Mouse (Mus musculus): ENCODE results near the gene Gpn1. TPM values are rescaled to one million over a fixed set of nuclear protein-coding genes. Genes with fewer than 3 reads are reported as not detected.

Gpn1 gene
- polyA plus RNA-seq (2014; fragmentation: Illumina TruSeq; extraction: RNeasy Lipid Tissue Mini Kit (QIAGEN cat#74804); ENCODE audit: low replicate concordance) = 10.0 TPM

DNA sequence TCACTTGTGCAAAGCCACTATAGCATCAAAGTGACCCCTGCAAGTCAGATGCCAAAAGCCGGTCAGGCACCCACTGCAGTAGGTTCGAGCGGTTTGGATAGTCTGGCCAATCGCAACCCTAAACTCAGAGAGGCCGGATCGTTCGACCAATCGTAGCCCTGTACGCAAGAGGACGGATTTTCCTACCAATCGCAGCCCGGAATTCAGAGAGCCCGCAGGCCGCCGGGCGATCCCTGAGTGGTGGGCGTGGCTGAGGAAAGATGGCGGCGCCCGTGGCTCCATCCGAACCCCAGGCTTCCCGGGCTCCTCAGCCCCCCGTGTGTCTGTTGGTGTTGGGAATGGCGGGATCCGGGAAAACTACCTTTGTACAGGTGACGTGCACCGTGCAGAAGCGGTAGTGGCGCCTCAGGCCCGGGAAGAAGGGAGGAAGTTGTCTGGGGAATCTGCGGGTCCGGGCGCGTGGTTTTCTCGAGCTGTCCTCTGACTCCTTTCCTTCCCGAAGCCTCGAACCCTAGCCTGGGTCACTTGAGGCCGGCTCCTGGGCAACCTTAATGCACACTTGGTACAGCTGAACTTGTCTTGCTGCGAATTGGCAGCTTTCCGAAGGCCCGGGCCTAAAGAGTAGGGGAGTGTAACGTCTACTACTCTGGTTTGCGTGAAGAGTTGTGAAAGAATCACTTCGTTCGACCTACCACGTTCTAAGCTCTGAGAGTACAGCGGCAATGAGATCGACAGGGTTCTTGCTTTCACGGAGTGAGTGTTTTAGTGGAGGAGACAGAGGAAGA, at the start of gene Gpn1:
Gene Gpn1 (plus strand): TSS at position 229 of the 785 bp plus-strand sequence.

GRCm38 (mm10) chr5:31451878-31452561, 42.5 kb upstream of the Gpn1 start, which contains the start of gene Zfp512:
Zfp512 (plus strand) TSS chr5:31452431.

GRCm38 (mm10) chr5:31485440-31485839, 9.1 kb upstream of the Gpn1 start, which contains the start of gene 4930548H24Rik:
4930548H24Rik (plus strand) TSS chr5:31485740.

GRCm38 (mm10) chr5:31526354-31527116, 32.0 kb downstream of the Gpn1 start, which contains the start of gene Slc4a1ap:
Slc4a1ap (plus strand) TSS chr5:31526995.

GRCm38 (mm10) chr5:31527707-31528106, 33.2 kb downstream of the Gpn1 start, which contains the start of gene Supt7l:
Supt7l (minus strand) TSS chr5:31527807.

Other genes with a start within 250 kb of the Gpn1 start
- gene Krtcap3, start 243.1 kb upstream of the Gpn1 start, polyA plus RNA-seq (2014; fragmentation: Illumina TruSeq; extraction: RNeasy Lipid Tissue Mini Kit (QIAGEN cat#74804); ENCODE audit: low replicate concordance) = 1.6 TPM
- 3.9 TPM for gene Ift172, start 203.6 kb upstream of the Gpn1 start, polyA plus RNA-seq (2014; fragmentation: Illumina TruSeq; extraction: RNeasy Lipid Tissue Mini Kit (QIAGEN cat#74804); ENCODE audit: low replicate concordance)
- 0.93 TPM for gene Fndc4, start 198.7 kb upstream of the Gpn1 start, polyA plus RNA-seq (2014; fragmentation: Illumina TruSeq; extraction: RNeasy Lipid Tissue Mini Kit (QIAGEN cat#74804); ENCODE audit: low replicate concordance)
- gene Gckr, start 197.3 kb upstream of the Gpn1 start, polyA plus RNA-seq (2014; fragmentation: Illumina TruSeq; extraction: RNeasy Lipid Tissue Mini Kit (QIAGEN cat#74804); ENCODE audit: low replicate concordance) = 0.11 TPM
- 14.9 TPM for gene Zfp512, start 42.3 kb upstream of the Gpn1 start, polyA plus RNA-seq (2014; fragmentation: Illumina TruSeq; extraction: RNeasy Lipid Tissue Mini Kit (QIAGEN cat#74804); ENCODE audit: low replicate concordance)
- gene 4930548H24Rik, start 9.0 kb upstream of the Gpn1 start, polyA plus RNA-seq (2014; fragmentation: Illumina TruSeq; extraction: RNeasy Lipid Tissue Mini Kit (QIAGEN cat#74804); ENCODE audit: low replicate concordance) = not detected
- gene Slc4a1ap, start 32.3 kb downstream of the Gpn1 start, polyA plus RNA-seq (2014; fragmentation: Illumina TruSeq; extraction: RNeasy Lipid Tissue Mini Kit (QIAGEN cat#74804); ENCODE audit: low replicate concordance) = 42.0 TPM
- gene Supt7l, start 33.1 kb downstream of the Gpn1 start, polyA plus RNA-seq (2014; fragmentation: Illumina TruSeq; extraction: RNeasy Lipid Tissue Mini Kit (QIAGEN cat#74804); ENCODE audit: low replicate concordance) = 8.6 TPM
- gene Mrpl33, start 102.2 kb downstream of the Gpn1 start, polyA plus RNA-seq (2014; fragmentation: Illumina TruSeq; extraction: RNeasy Lipid Tissue Mini Kit (QIAGEN cat#74804); ENCODE audit: low replicate concordance) = 39.9 TPM
- gene Rbks, start 202.9 kb downstream of the Gpn1 start, polyA plus RNA-seq (2014; fragmentation: Illumina TruSeq; extraction: RNeasy Lipid Tissue Mini Kit (QIAGEN cat#74804); ENCODE audit: low replicate concordance) = 16.0 TPM
- 59.5 TPM for gene Babam2, start 202.9 kb downstream of the Gpn1 start, polyA plus RNA-seq (2014; fragmentation: Illumina TruSeq; extraction: RNeasy Lipid Tissue Mini Kit (QIAGEN cat#74804); ENCODE audit: low replicate concordance)

All from small intestine, adult 10 weeks (tissue).